Mouse (Mus musculus): ENCODE results near the gene Cryga. TPM values are rescaled to one million over a fixed set of nuclear protein-coding genes. Genes with fewer than 3 reads are reported as not detected.

The Cryga gene
- total and polyA plus RNA-seq, 3 experiments = not detected

DNA sequence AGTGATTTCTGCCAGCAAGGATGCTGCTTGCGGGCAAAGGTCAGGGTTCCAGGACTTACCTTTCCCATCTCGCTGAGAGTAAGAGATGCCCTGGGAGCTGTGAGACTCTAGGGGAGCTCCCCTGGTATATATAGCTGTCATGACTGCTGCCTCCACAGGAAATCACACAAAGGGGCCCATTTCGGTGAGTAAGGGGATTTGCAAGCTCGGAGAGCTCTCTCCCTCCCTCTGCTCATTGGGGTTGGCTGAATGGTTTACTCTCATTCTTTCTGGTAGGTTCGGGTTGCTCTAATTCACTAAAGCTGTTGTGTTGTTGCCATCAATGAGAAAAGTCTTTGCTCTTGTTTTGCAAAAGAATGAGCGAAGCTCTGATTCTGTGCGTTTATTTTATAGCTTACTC lies 21.0 kb downstream of the Cryga start, which contains the start of gene Crygb:
Crygb (minus strand) TSS at position 101 of the 400 bp plus-strand sequence.
- intact Hi-C loops (cut with DNase I) = no loop called here
- Histone ChIP-seq H3K27me3 (ENCODE audit: control insufficient read depth, insufficient read depth, low read length) (no peaks in the 10 kb centered on the region), H3K4me1 (ENCODE audit: control insufficient read depth, insufficient read depth, low read length) (no peaks in the 10 kb centered on the region), H3K36me3 (ENCODE audit: control insufficient read depth, insufficient read depth, low read length) (no peaks in the 10 kb centered on the region), H3K27ac (no peak within 1 kb of the TSS), H3K9ac (ENCODE audit: low read depth, low read length) (no peak within 1 kb of the TSS), H3K4me3 (no peak within 1 kb of the TSS), H3K79me2 (replicated peaks; ENCODE audit: control insufficient read depth, insufficient read depth, low read length) (no peaks in the 10 kb centered on the region)
- no peak for TF ChIP-seq POLR2A (IDR thresholded peaks at IDR 0.05; ENCODE audit: insufficient read depth, low read depth, low read length)
- TF ChIP-seq CTCF (IDR thresholded peaks at IDR 0.05) = no peak
- TF ChIP-seq EP300 (IDR thresholded peaks at IDR 0.05; ENCODE audit: insufficient read depth, low read depth, low read length) = no peak
- WGBS = 45% methylated on average over 7 of the region's 7 CpGs
- no peak for DNase-seq

DNA sequence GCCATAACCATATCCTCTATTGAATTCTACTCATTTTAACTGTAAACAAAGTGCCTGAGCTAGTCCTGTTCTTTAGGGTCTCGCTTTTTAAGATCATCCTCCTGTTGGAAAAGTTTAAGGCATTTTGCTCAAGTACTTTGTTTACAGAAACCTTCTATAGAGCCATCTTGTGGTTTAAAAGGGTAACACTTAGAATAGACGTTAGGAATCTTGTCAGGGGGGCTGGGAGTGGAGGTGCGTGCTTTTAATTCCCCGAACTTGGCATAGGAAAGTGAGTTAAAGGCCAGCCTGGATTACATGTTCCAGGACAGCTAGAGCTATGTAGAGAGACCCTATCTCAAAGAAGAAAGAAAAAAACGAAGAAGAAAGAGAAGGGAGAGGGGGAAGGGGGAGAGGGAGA lies 27.6 kb downstream of the Cryga start:
- WGBS = 6% methylated on average over 5 of the region's 5 CpGs
- Histone ChIP-seq H3K27me3 (ENCODE audit: control insufficient read depth, insufficient read depth, low read length) (no peaks in the 10 kb centered on the region), H3K79me2 (replicated peaks; ENCODE audit: control insufficient read depth, insufficient read depth, low read length) (no peaks in the 10 kb centered on the region), H3K36me3 (ENCODE audit: control insufficient read depth, insufficient read depth, low read length) (no peaks in the 10 kb centered on the region), H3K4me1 (ENCODE audit: control insufficient read depth, insufficient read depth, low read length) (no peaks in the 10 kb centered on the region), H3K4me3 (no peak overlapping the region), H3K27ac (no peak overlapping the region), H3K9ac (ENCODE audit: low read depth, low read length) (no peak overlapping the region)
- intact Hi-C loops (cut with DNase I) = no loop called here
- TF ChIP-seq CTCF (IDR thresholded peaks at IDR 0.05) = peak; percentile 55
- TF ChIP-seq EP300 (IDR thresholded peaks at IDR 0.05; ENCODE audit: insufficient read depth, low read depth, low read length) = no peak
- no peak for DNase-seq

DNA sequence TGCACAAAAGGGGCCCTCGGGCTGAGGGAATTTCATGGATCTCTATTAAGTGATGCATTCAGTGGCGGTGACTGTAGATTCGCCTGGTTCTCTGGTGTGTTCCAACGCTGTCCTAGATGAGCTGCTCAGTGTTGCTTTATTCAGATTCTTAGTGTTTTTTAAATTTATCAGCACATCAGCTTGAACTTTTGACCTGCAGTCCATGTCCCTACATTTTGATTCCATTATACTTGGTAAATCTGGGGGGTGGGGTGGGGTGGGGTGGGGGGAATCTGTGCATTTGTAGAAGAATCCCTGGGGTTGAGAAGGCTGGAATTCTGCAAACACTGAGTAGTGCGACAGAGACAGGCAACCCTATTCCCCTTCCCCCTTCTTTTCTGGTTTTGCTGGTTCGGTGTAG lies 29.6 kb downstream of the Cryga start, which contains the start of gene Crygc:
Crygc (minus strand) TSS at position 101 of the 400 bp plus-strand sequence.
- DNase-seq = no peak
- Histone ChIP-seq H3K9ac (ENCODE audit: low read depth, low read length) (no peak within 1 kb of the TSS), H3K4me1 (ENCODE audit: control insufficient read depth, insufficient read depth, low read length) (no peaks in the 10 kb centered on the region), H3K27me3 (ENCODE audit: control insufficient read depth, insufficient read depth, low read length) (no peaks in the 10 kb centered on the region), H3K4me3 (no peak within 1 kb of the TSS), H3K79me2 (replicated peaks; ENCODE audit: control insufficient read depth, insufficient read depth, low read length) (no peaks in the 10 kb centered on the region), H3K27ac (no peak within 1 kb of the TSS), H3K36me3 (ENCODE audit: control insufficient read depth, insufficient read depth, low read length) (no peaks in the 10 kb centered on the region)
- TF ChIP-seq POLR2A (IDR thresholded peaks at IDR 0.05; ENCODE audit: insufficient read depth, low read depth, low read length) (no peak), CTCF (IDR thresholded peaks at IDR 0.05) (no peak), EP300 (IDR thresholded peaks at IDR 0.05; ENCODE audit: insufficient read depth, low read depth, low read length) (no peak)
- intact Hi-C loops (cut with DNase I) = no loop called here
- 79% methylated on average over 6 of the region's 6 CpGs for WGBS

DNA sequence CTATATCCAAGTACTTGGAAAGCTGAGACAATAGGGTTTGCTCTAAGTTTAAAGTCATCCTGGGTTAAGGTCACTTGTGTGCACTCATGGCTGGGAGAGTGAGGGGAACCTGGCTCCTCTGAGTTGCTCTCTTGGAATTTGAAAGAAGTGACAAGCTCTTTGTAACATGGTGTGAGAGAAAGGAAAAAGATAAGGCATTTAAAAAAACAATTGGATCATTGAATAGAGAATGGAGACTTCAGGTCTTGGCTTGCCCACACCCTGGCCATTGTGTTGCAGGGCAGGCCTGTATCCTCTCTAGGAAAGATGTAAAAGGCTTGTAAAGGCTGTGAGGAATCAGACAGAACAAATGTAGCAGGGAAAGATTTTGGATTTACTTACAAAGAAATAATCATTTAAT lies 35.3 kb downstream of the Cryga start:
- Histone ChIP-seq H3K27me3 (ENCODE audit: control insufficient read depth, insufficient read depth, low read length) (no peaks in the 10 kb centered on the region), H3K36me3 (ENCODE audit: control insufficient read depth, insufficient read depth, low read length) (no peaks in the 10 kb centered on the region), H3K4me1 (ENCODE audit: control insufficient read depth, insufficient read depth, low read length) (no peaks in the 10 kb centered on the region), H3K4me3 (no peak overlapping the region), H3K79me2 (replicated peaks; ENCODE audit: control insufficient read depth, insufficient read depth, low read length) (no peaks in the 10 kb centered on the region), H3K9ac (ENCODE audit: low read depth, low read length) (no peak overlapping the region), H3K27ac (no peak overlapping the region)
- TF ChIP-seq EP300 (IDR thresholded peaks at IDR 0.05; ENCODE audit: insufficient read depth, low read depth, low read length) (no peak), CTCF (IDR thresholded peaks at IDR 0.05) (no peak), POLR2A (IDR thresholded peaks at IDR 0.05; ENCODE audit: insufficient read depth, low read depth, low read length) (no peak)
- DNase-seq = no peak
- intact Hi-C loops (cut with DNase I) = no loop called here

DNA sequence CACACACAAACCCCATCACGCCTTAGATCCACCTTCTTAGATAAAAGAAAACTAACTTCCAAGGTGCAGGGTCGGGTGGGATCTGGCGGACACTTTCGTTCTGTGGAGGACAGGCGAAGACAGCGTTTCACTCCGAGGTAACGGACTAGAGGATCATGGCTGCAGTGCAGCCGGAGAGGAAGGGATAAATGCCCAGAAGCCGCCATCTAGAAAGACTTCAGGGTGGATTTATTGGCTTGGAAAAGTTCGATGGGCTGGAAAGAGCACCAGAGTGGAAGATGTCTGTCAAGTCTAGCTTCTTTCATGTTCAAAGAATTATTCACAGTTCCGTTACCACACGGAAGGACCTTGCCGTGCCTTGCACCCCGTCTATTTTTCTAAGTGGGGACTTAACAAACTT lies 39.0 kb downstream of the Cryga start:
- H3K79me2 ChIP-seq (replicated peaks; ENCODE audit: control insufficient read depth, insufficient read depth, low read length) = no peaks in the 10 kb centered on the region
- no peaks in the 10 kb centered on the region for H3K4me1 ChIP-seq (ENCODE audit: control insufficient read depth, insufficient read depth, low read length)
- TF ChIP-seq CTCF (IDR thresholded peaks at IDR 0.05) (no peak), EP300 (IDR thresholded peaks at IDR 0.05; ENCODE audit: insufficient read depth, low read depth, low read length) (no peak), POLR2A (IDR thresholded peaks at IDR 0.05; ENCODE audit: insufficient read depth, low read depth, low read length) (no peak)
- H3K36me3 ChIP-seq (ENCODE audit: control insufficient read depth, insufficient read depth, low read length) = no peaks in the 10 kb centered on the region
- no peaks in the 10 kb centered on the region for H3K27me3 ChIP-seq (ENCODE audit: control insufficient read depth, insufficient read depth, low read length)
- H3K9ac ChIP-seq (ENCODE audit: low read depth, low read length) = no peak overlapping the region
- DNase-seq = no peak
- WGBS = 89% methylated on average over 15 of the region's 15 CpGs
- H3K4me3 ChIP-seq = no peak overlapping the region
- intact Hi-C loops (cut with DNase I) = no loop called here
- H3K27ac ChIP-seq = no peak overlapping the region

DNA sequence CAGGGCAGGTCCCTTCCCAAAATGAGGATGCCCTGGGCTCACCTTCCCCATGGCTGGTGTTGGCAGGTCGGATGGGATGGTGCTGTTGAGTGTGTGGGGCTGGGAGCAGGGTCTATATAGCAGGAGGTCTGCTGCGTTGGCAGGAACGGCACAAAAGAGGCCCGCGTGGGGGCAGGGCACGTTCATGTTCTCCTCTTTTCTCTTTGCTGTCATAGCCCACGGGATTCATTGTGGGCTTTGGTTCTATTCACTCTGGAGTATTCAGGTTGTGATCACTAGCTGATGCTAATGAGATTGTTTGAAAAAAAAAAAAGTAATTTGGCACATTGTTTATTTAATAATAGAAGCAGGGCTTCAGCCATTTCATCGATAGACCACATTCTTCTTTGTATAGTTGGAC lies 39.8 kb downstream of the Cryga start, which contains the start of gene Crygd:
Crygd (minus strand) TSS at position 101 of the 400 bp plus-strand sequence.
- Histone ChIP-seq H3K9ac (ENCODE audit: low read depth, low read length) (no peak within 1 kb of the TSS), H3K4me1 (ENCODE audit: control insufficient read depth, insufficient read depth, low read length) (no peaks in the 10 kb centered on the region), H3K27me3 (ENCODE audit: control insufficient read depth, insufficient read depth, low read length) (no peaks in the 10 kb centered on the region), H3K4me3 (no peak within 1 kb of the TSS), H3K79me2 (replicated peaks; ENCODE audit: control insufficient read depth, insufficient read depth, low read length) (no peaks in the 10 kb centered on the region), H3K27ac (no peak within 1 kb of the TSS), H3K36me3 (ENCODE audit: control insufficient read depth, insufficient read depth, low read length) (no peaks in the 10 kb centered on the region)
- 87% methylated on average over 8 of the region's 8 CpGs for WGBS
- no peak for DNase-seq
- TF ChIP-seq CTCF (IDR thresholded peaks at IDR 0.05) (no peak), EP300 (IDR thresholded peaks at IDR 0.05; ENCODE audit: insufficient read depth, low read depth, low read length) (no peak), POLR2A (IDR thresholded peaks at IDR 0.05; ENCODE audit: insufficient read depth, low read depth, low read length) (no peak)
- intact Hi-C loops (cut with DNase I) = no loop called here

Data from heart, adult 2 months (tissue).